Mouse (Mus musculus) heart, embryonic 16.5 days (tissue): ENCODE measurements around the gene Nek3. TPM values are rescaled to one million over a fixed set of nuclear protein-coding genes. Genes with fewer than 3 reads are reported as not detected.
A peak's percentile ranks its signal among the peaks of the same experiment; 100 is the strongest.

Experiments
- ATAC-seq: fragments of 200-750 bp; cut with Nextera tagmentation; replicated peaks from 2 replicates; pipeline ENCODE4 v1.8.0; 2017; ENCODE audit warnings: moderate number of reproducible peaks; ENCODE audit not compliant: insufficient read depth, low FRiP score; ENCODE audit errors: extremely low read depth
- H3K27ac ChIP-seq: fragments of 300-500 bp; sonication (generic); 2 replicates; pipeline ENCODE4 v1.5.1; 2014; ENCODE audit warnings: mild to moderate bottlenecking, low read length, control low read depth, moderate library complexity
- H3K27me3 ChIP-seq: fragments of 300-500 bp; sonication (generic); 2 replicates; pipeline ENCODE4 v1.6.1; 2014; ENCODE audit warnings: low read length, mixed read lengths; ENCODE audit not compliant: control insufficient read depth, insufficient read depth
- H3K36me3 ChIP-seq: fragments of 300-500 bp; sonication (generic); 2 replicates; pipeline ENCODE4 v1.6.1; 2014; ENCODE audit not compliant: control insufficient read depth, insufficient read depth
- H3K4me1 ChIP-seq: fragments of 300-500 bp; sonication (generic); 2 replicates; pipeline ENCODE4 v1.6.1; 2014; ENCODE audit warnings: low read length, mixed read lengths; ENCODE audit not compliant: control insufficient read depth, insufficient read depth
- H3K4me2 ChIP-seq: fragments of 300-500 bp; sonication (generic); 2 replicates; pipeline ENCODE4 v1.6.1; 2014; ENCODE audit warnings: low read depth, mild to moderate bottlenecking, control low read depth, low read length
- H3K4me3 ChIP-seq: fragments of 300-500 bp; sonication (generic); 2 replicates; pipeline ENCODE4 v1.5.1; 2014; ENCODE audit warnings: mild to moderate bottlenecking, control low read depth, low read length
- H3K9ac ChIP-seq: fragments of 300-500 bp; sonication (generic); 2 replicates; pipeline ENCODE4 v1.6.1; 2014; ENCODE audit warnings: low read length, control low read depth
- H3K9me3 ChIP-seq: fragments of 300-500 bp; sonication (generic); replicated peaks from 2 replicates; pipeline ENCODE4 v1.6.1; 2016; ENCODE audit warnings: low read length; ENCODE audit not compliant: control insufficient read depth
- WGBS: fragments of 180-500 bp; shearing (Covaris S2); extraction: QIAGEN DNeasy Blood & Tissue Kit; methylation state at CpG from one replicate; pipeline ENCODE4 v1.1.7; 2014; 5-methylcytosine and 5-hydroxymethylcytosine counted together
- polyA plus RNA-seq: library from polyadenylated mRNA; unstranded; fragments of >200 nt; fragmentation: Nextera tagmentation; extraction: Ambion mirVana; gene quantifications from 2 replicates; pipeline ENCODE4 v1.2.1, GENCODE M21; 2015

Gene Nek3
- polyA plus RNA-seq, 1 experiment from 2014 or later, result 5.3 TPM

GRCm38 (mm10) chr8:22134750-22135135, 31.5 kb downstream of the Nek3 start:
- Histone ChIP-seq H3K27ac (no peak overlapping the region), H3K27me3 (no peaks in the 10 kb centered on the region), H3K9ac (no peak overlapping the region), H3K9me3 (no peaks in the 10 kb centered on the region), H3K4me2 (no peak overlapping the region), H3K4me3 (no peak overlapping the region), H3K4me1 (no peaks in the 10 kb centered on the region), H3K36me3 (0 out of 2 replicates have a peak, but pooled peaks cover 3% of the 10 kb centered on the region)
- 80% methylated on average over 5 of the region's 5 CpGs for whole genome bisulfite sequencing
- no peak for ATAC-seq

GRCm38 (mm10) chr8:22134078-22134749, 32.0 kb downstream of the Nek3 start:
- no peak overlapping the region for H3K4me2 ChIP-seq
- H3K36me3 ChIP-seq, result 0 out of 2 replicates have a peak, but pooled peaks cover 3% of the 10 kb centered on the region
- 85% methylated on average over 7 of the region's 7 CpGs for WGBS
- no peak for ATAC-seq
- H3K4me1 ChIP-seq, result no peaks in the 10 kb centered on the region
- no peak overlapping the region for H3K27ac ChIP-seq
- no peak overlapping the region for H3K9ac ChIP-seq
- H3K4me3 ChIP-seq, result no peak overlapping the region
- no peaks in the 10 kb centered on the region for H3K27me3 ChIP-seq
- H3K9me3 ChIP-seq, result no peaks in the 10 kb centered on the region

GRCm38 (mm10) chr8:22132062-22132461, 34.2 kb downstream of the Nek3 start:
- H3K4me3 ChIP-seq, result no peak overlapping the region
- no peak overlapping the region for H3K4me2 ChIP-seq
- no peaks in the 10 kb centered on the region for H3K4me1 ChIP-seq
- peaks cover 13% of the 10 kb centered on the region for H3K36me3 ChIP-seq
- no peaks in the 10 kb centered on the region for H3K27me3 ChIP-seq
- no peak for ATAC-seq
- no peak overlapping the region for H3K27ac ChIP-seq
- 77% methylated on average over 12 of the region's 12 CpGs for WGBS
- no peaks in the 10 kb centered on the region for H3K9me3 ChIP-seq
- no peak overlapping the region for H3K9ac ChIP-seq

GRCm38 (mm10) chr8:22124220-22125152, 41.7 kb downstream of the Nek3 start, which contains the start of gene Nek5:
Gene Nek5 (minus strand): TSS chr8:22125053.
- peak; percentile 60 for ATAC-seq

GRCm38 (mm10) chr8:22107020-22107419, 59.2 kb downstream of the Nek3 start:
- Histone ChIP-seq H3K27ac (no peak overlapping the region), H3K4me1 (no peaks in the 10 kb centered on the region), H3K4me2 (no peak overlapping the region), H3K36me3 (no peaks in the 10 kb centered on the region), H3K9ac (no peak overlapping the region), H3K27me3 (no peaks in the 10 kb centered on the region), H3K9me3 (no peaks in the 10 kb centered on the region), H3K4me3 (no peak overlapping the region)
- WGBS, result 65% methylated on average over 4 of the region's 4 CpGs
- no peak for ATAC-seq

More at GRCm38 (mm10) chr8:22124220-22125152, 41.7 kb downstream of the Nek3 start, which contains the start of gene Nek5:
- peak within 1 kb of the TSS; percentile 66 for H3K9ac ChIP-seq
- no peaks in the 10 kb centered on the region for H3K9me3 ChIP-seq
- whole genome bisulfite sequencing, result 2% methylated on average over 29 of the region's 29 CpGs
- peaks cover 5% of the 10 kb centered on the region; the same call in 1 of the 2 replicates for H3K4me1 ChIP-seq
- H3K4me3 ChIP-seq, result peak within 1 kb of the TSS; percentile 61
- no peaks in the 10 kb centered on the region for H3K27me3 ChIP-seq
- H3K36me3 ChIP-seq, result peaks cover 9% of the 10 kb centered on the region
- no peak within 1 kb of the TSS for H3K27ac ChIP-seq
- peak within 1 kb of the TSS; percentile 97 for H3K4me2 ChIP-seq

GRCm38 (mm10) chr8:22091568-22091967, 74.7 kb downstream of the Nek3 start:
- no peak overlapping the region for H3K27ac ChIP-seq

GRCm38 (mm10) chr8:22089226-22089625, 77.0 kb downstream of the Nek3 start:
- 87% methylated on average over 4 of the region's 4 CpGs for WGBS
- Histone ChIP-seq H3K4me3 (no peak overlapping the region), H3K4me2 (no peak overlapping the region), H3K27me3 (no peaks in the 10 kb centered on the region), H3K9ac (no peak overlapping the region), H3K27ac (no peak overlapping the region), H3K9me3 (no peaks in the 10 kb centered on the region), H3K4me1 (no peaks in the 10 kb centered on the region), H3K36me3 (no peaks in the 10 kb centered on the region)
- ATAC-seq, result no peak

More at GRCm38 (mm10) chr8:22091568-22091967, 74.7 kb downstream of the Nek3 start:
- H3K36me3 ChIP-seq, result no peaks in the 10 kb centered on the region
- no peaks in the 10 kb centered on the region for H3K4me1 ChIP-seq
- no peak overlapping the region for H3K9ac ChIP-seq
- H3K9me3 ChIP-seq, result no peaks in the 10 kb centered on the region
- H3K4me3 ChIP-seq, result no peak overlapping the region
- no peak overlapping the region for H3K4me2 ChIP-seq
- no peak for ATAC-seq
- no peaks in the 10 kb centered on the region for H3K27me3 ChIP-seq
- WGBS, result 48% methylated on average over 8 of the region's 8 CpGs

- Histone ChIP-seq H3K36me3 (no peaks in the 10 kb centered on the region), H3K27me3 (no peaks in the 10 kb centered on the region), H3K27ac (no peak overlapping the region), H3K4me1 (peaks cover 3% of the 10 kb centered on the region), H3K4me2 (no peak overlapping the region), H3K4me3 (no peak overlapping the region), H3K9ac (no peak overlapping the region), H3K9me3 (no peaks in the 10 kb centered on the region)
- WGBS, result 81% methylated on average over 9 of the region's 9 CpGs
- no peak for ATAC-seq
Observed at GRCm38 (mm10) chr8:22079313-22080007, 86.8 kb downstream of the Nek3 start.
